Mouse (Mus musculus) embryonic fibroblast, embryonic 13.5 days (primary cell): Measurements from ENCODE around the gene C1qtnf4.

Experiments
- CTCF ChIP-seq: IDR thresholded peaks from 2 replicates; pipeline ENCODE4 v1.5.1; 2011; ENCODE audit warnings: mild to moderate bottlenecking, control low read depth, low read length, moderate library complexity, borderline replicate concordance; ENCODE audit not compliant: insufficient read depth
- POLR2A ChIP-seq: IDR thresholded peaks from 2 replicates; pipeline ENCODE4 v1.6.1; 2011; ENCODE audit warnings: low read depth, mild to moderate bottlenecking, control low read depth, low read length, moderate library complexity

GRCm38 (mm10) chr2:90881824-90882223, 3.8 kb upstream of the C1qtnf4 start:
- no peak for TF ChIP-seq POLR2A
- no peak for TF ChIP-seq CTCF
